Mouse (Mus musculus) intestine, embryonic 14.5 days (tissue): ENCODE data around the gene Opn1sw. TPM values are rescaled to one million over a fixed set of nuclear protein-coding genes. Genes with fewer than 3 reads are reported as not detected.

Experiments used
- ATAC-seq: fragments of 200-750 bp; cut with Nextera tagmentation; replicated peaks from 2 replicates; pipeline ENCODE4 v1.8.0; 2017; ENCODE audit warnings: low read depth, moderate number of reproducible peaks, moderate TSS enrichment, moderate library complexity; ENCODE audit not compliant: low FRiP score, low TSS enrichment
- DNase-seq: peaks from one replicate; pipeline ENCODE4 v3.0.0-alpha.2; 2018; ENCODE audit warnings: low spot score
- H3K27ac ChIP-seq: fragments of 300-500 bp; sonication (generic); 2 replicates; pipeline ENCODE4 v1.5.1; 2014; ENCODE audit warnings: low read depth, mild to moderate bottlenecking, control low read depth
- H3K27me3 ChIP-seq: fragments of 300-500 bp; sonication (generic); replicated peaks from 2 replicates; pipeline ENCODE4 v1.6.1; 2014; ENCODE audit warnings: low read length, control low read depth; ENCODE audit not compliant: control insufficient read depth, insufficient read depth
- H3K36me3 ChIP-seq: fragments of 300-500 bp; sonication (generic); 2 replicates; pipeline ENCODE4 v1.6.1; 2014; ENCODE audit warnings: low read length, control low read depth; ENCODE audit not compliant: control insufficient read depth, insufficient read depth
- H3K4me1 ChIP-seq: fragments of 300-500 bp; sonication (generic); replicated peaks from 2 replicates; pipeline ENCODE4 v1.6.1; 2014; ENCODE audit warnings: low read length, control low read depth, mixed read lengths; ENCODE audit not compliant: control insufficient read depth, insufficient read depth
- H3K4me2 ChIP-seq: fragments of 300-500 bp; sonication (generic); 2 replicates; pipeline ENCODE4 v1.6.1; 2014; ENCODE audit warnings: low read length
- H3K4me3 ChIP-seq: fragments of 300-500 bp; sonication (generic); 2 replicates; pipeline ENCODE4 v1.5.1; 2014; ENCODE audit warnings: low read depth, low read length, control low read depth, mixed read lengths
- H3K9ac ChIP-seq: fragments of 300-500 bp; sonication (generic); 2 replicates; pipeline ENCODE4 v1.6.1; 2014; ENCODE audit warnings: mild to moderate bottlenecking, low read length
- H3K9me3 ChIP-seq: fragments of 300-500 bp; sonication (generic); 2 replicates; pipeline ENCODE4 v1.6.1; 2016; ENCODE audit warnings: low read length, control low read depth; ENCODE audit not compliant: control insufficient read depth
- WGBS: fragments of 180-500 bp; shearing (Covaris S2); extraction: QIAGEN DNeasy Blood & Tissue Kit; methylation state at CpG from one replicate; pipeline ENCODE4 v1.1.7; 2014; 5-methylcytosine and 5-hydroxymethylcytosine counted together
- polyA plus RNA-seq: library from polyadenylated mRNA; unstranded; fragments of >200 nt; fragmentation: Nextera tagmentation; extraction: Ambion mirVana; gene quantifications from 2 replicates; pipeline ENCODE4 v1.2.1, GENCODE M21; 2014

The Opn1sw gene
- polyA plus RNA-seq, 1 experiment from 2014 or later: 0.41 TPM

GRCm38 (mm10) chr6:29432156-29432555 lies 43.9 kb upstream of the Opn1sw start:
- Histone ChIP-seq H3K9ac (no peak overlapping the region), H3K9me3 (no peaks in the 10 kb centered on the region), H3K36me3 (no peaks in the 10 kb centered on the region), H3K4me1 (peaks cover 23% of the 10 kb centered on the region), H3K4me3 (no peak overlapping the region), H3K4me2 (no peak overlapping the region), H3K27ac (no peak overlapping the region), H3K27me3 (peaks cover 3% of the 10 kb centered on the region; the same call in 1 of the 2 replicates)
- ATAC-seq (no peak), DNase-seq (no peak)
- WGBS: 45% methylated on average over 3 of the region's 3 CpGs

GRCm38 (mm10) chr6:29431473-29431872 lies 43.2 kb upstream of the Opn1sw start:
- Histone ChIP-seq H3K36me3 (no peaks in the 10 kb centered on the region), H3K27me3 (peaks cover 3% of the 10 kb centered on the region; the same call in 1 of the 2 replicates), H3K4me2 (no peak overlapping the region), H3K9me3 (no peaks in the 10 kb centered on the region), H3K4me1 (peaks cover 16% of the 10 kb centered on the region), H3K9ac (no peak overlapping the region), H3K4me3 (no peak overlapping the region), H3K27ac (no peak overlapping the region)
- DNase-seq: no peak
- no peak for ATAC-seq
- 34% methylated on average over 5 of the region's 5 CpGs for WGBS

GRCm38 (mm10) chr6:29430681-29431420 lies 42.6 kb upstream of the Opn1sw start:
- H3K9ac ChIP-seq: no peak overlapping the region

GRCm38 (mm10) chr6:29428171-29428570 lies 39.9 kb upstream of the Opn1sw start:
- Histone ChIP-seq H3K9me3 (no peaks in the 10 kb centered on the region), H3K4me2 (no peak overlapping the region), H3K9ac (no peak overlapping the region), H3K27me3 (peaks cover 3% of the 10 kb centered on the region; the same call in 1 of the 2 replicates), H3K36me3 (no peaks in the 10 kb centered on the region), H3K27ac (no peak overlapping the region), H3K4me3 (no peak overlapping the region), H3K4me1 (peaks cover 10% of the 10 kb centered on the region; the same call in 1 of the 2 replicates)
- ATAC-seq (no peak), DNase-seq (no peak)
- WGBS: 67% methylated on average over 4 of the region's 4 CpGs

More at GRCm38 (mm10) chr6:29430681-29431420, 42.6 kb upstream of the Opn1sw start:
- Histone ChIP-seq H3K27ac (no peak overlapping the region), H3K36me3 (no peaks in the 10 kb centered on the region), H3K9me3 (no peaks in the 10 kb centered on the region), H3K27me3 (peaks cover 3% of the 10 kb centered on the region; the same call in 1 of the 2 replicates), H3K4me3 (no peak overlapping the region), H3K4me2 (no peak overlapping the region), H3K4me1 (peaks cover 10% of the 10 kb centered on the region)
- ATAC-seq (no peak), DNase-seq (no peak)
- 49% methylated on average over 15 of the region's 15 CpGs for WGBS

GRCm38 (mm10) chr6:29426331-29426730 lies 38.1 kb upstream of the Opn1sw start:
- 71% methylated on average over 6 of the region's 6 CpGs for WGBS
- H3K36me3 ChIP-seq: no peaks in the 10 kb centered on the region
- no peak overlapping the region for H3K4me2 ChIP-seq
- no peaks in the 10 kb centered on the region for H3K27me3 ChIP-seq
- no peaks in the 10 kb centered on the region for H3K9me3 ChIP-seq
- DNase-seq (no peak), ATAC-seq (no peak)
- H3K4me3 ChIP-seq: no peak overlapping the region
- no peak overlapping the region for H3K9ac ChIP-seq
- no peaks in the 10 kb centered on the region; the same call in 1 of the 2 replicates for H3K4me1 ChIP-seq
- H3K27ac ChIP-seq: no peak overlapping the region

GRCm38 (mm10) chr6:29425118-29425517 lies 36.9 kb upstream of the Opn1sw start:
- WGBS: 92% methylated on average over 8 of the region's 8 CpGs
- Histone ChIP-seq H3K27ac (no peak overlapping the region), H3K4me2 (no peak overlapping the region), H3K36me3 (no peaks in the 10 kb centered on the region), H3K9me3 (no peaks in the 10 kb centered on the region), H3K9ac (no peak overlapping the region), H3K27me3 (no peaks in the 10 kb centered on the region), H3K4me3 (no peak overlapping the region), H3K4me1 (no peaks in the 10 kb centered on the region)
- DNase-seq (no peak), ATAC-seq (no peak)

- no peak overlapping the region for H3K27ac ChIP-seq
- H3K36me3 ChIP-seq: 0 out of 2 replicates have a peak, but pooled peaks cover 5% of the 10 kb centered on the region
- H3K4me3 ChIP-seq: no peak overlapping the region
- WGBS: 78% methylated on average over 2 of the region's 2 CpGs
- H3K4me2 ChIP-seq: no peak overlapping the region
- H3K27me3 ChIP-seq: no peaks in the 10 kb centered on the region
- no peaks in the 10 kb centered on the region for H3K4me1 ChIP-seq
- DNase-seq (no peak), ATAC-seq (no peak)
- H3K9me3 ChIP-seq: no peaks in the 10 kb centered on the region
- no peak overlapping the region for H3K9ac ChIP-seq
Observed at GRCm38 (mm10) chr6:29420596-29420995, 32.3 kb upstream of the Opn1sw start.

- no peak for DNase-seq
- 86% methylated on average over 9 of the region's 9 CpGs for WGBS
- peaks cover 16% of the 10 kb centered on the region for H3K36me3 ChIP-seq
- no peak overlapping the region for H3K27ac ChIP-seq
- no peaks in the 10 kb centered on the region for H3K4me1 ChIP-seq
- ATAC-seq: no peak
- H3K9me3 ChIP-seq: no peaks in the 10 kb centered on the region
- H3K27me3 ChIP-seq: no peaks in the 10 kb centered on the region
- no peak overlapping the region for H3K4me3 ChIP-seq
- no peak overlapping the region for H3K9ac ChIP-seq
- no peak overlapping the region for H3K4me2 ChIP-seq
Observed at GRCm38 (mm10) chr6:29415446-29415845, 27.2 kb upstream of the Opn1sw start.

GRCm38 (mm10) chr6:29406412-29406811 lies 18.1 kb upstream of the Opn1sw start:
- H3K9me3 ChIP-seq: no peaks in the 10 kb centered on the region
- H3K4me2 ChIP-seq: no peak overlapping the region
- H3K27ac ChIP-seq: no peak overlapping the region
- H3K27me3 ChIP-seq: no peaks in the 10 kb centered on the region
- H3K9ac ChIP-seq: no peak overlapping the region
- H3K4me3 ChIP-seq: no peak overlapping the region
- DNase-seq (no peak), ATAC-seq (no peak)
- 83% methylated on average over 6 of the region's 6 CpGs for WGBS
- H3K4me1 ChIP-seq: 0 out of 2 replicates have a peak, but pooled peaks cover 4% of the 10 kb centered on the region
- H3K36me3 ChIP-seq: peaks cover 9% of the 10 kb centered on the region
